Mouse (Mus musculus) embryonic facial prominence, embryonic 13.5 days (tissue): ENCODE measurements at regions not wholly inside any gene's neighbourhood (a gene's known extent, or its start where the extent isn't known, plus 50 kb on each side); places are given as distances from the start of the nearest gene placed in this dataset.
A peak's percentile ranks its signal among the peaks of the same experiment; 100 is the strongest.

Experiments
- ATAC-seq: fragments of 200-750 bp; cut with Nextera tagmentation; 2 replicates; pipeline ENCODE4 v1.8.0; 2017; ENCODE audit warnings: low read depth; ENCODE audit not compliant: insufficient number of reproducible peaks, insufficient read depth, low FRiP score, low TSS enrichment
- H3K27ac ChIP-seq: fragments of 300-500 bp; sonication (generic); 2 replicates; pipeline ENCODE4 v1.5.1; 2015; ENCODE audit warnings: moderate library complexity, mild to moderate bottlenecking, inconsistent platforms
- H3K27me3 ChIP-seq: fragments of 300-500 bp; sonication (generic); 2 replicates; pipeline ENCODE4 v1.6.1; 2015; ENCODE audit warnings: mild to moderate bottlenecking, inconsistent platforms
- H3K36me3 ChIP-seq: fragments of 300-500 bp; sonication (generic); 2 replicates; pipeline ENCODE4 v1.6.1; 2015; ENCODE audit warnings: mild to moderate bottlenecking, inconsistent platforms
- H3K4me1 ChIP-seq: fragments of 300-500 bp; sonication (generic); 2 replicates; pipeline ENCODE4 v1.6.1; 2015; ENCODE audit warnings: inconsistent platforms
- H3K4me2 ChIP-seq: fragments of 300-500 bp; sonication (generic); 2 replicates; pipeline ENCODE4 v1.6.1; 2015; ENCODE audit warnings: moderate library complexity, mild to moderate bottlenecking, inconsistent platforms
- H3K4me3 ChIP-seq: fragments of 300-500 bp; sonication (generic); 2 replicates; pipeline ENCODE4 v1.5.1; 2015; ENCODE audit warnings: mild to moderate bottlenecking, inconsistent platforms
- H3K9ac ChIP-seq: fragments of 300-500 bp; sonication (generic); 2 replicates; pipeline ENCODE4 v1.6.1; 2015; ENCODE audit warnings: mild to moderate bottlenecking, inconsistent platforms
- H3K9me3 ChIP-seq: fragments of 300-500 bp; sonication (generic); 2 replicates; pipeline ENCODE4 v1.6.1; 2016; ENCODE audit warnings: inconsistent platforms
- WGBS: fragments of 180-500 bp; shearing (Covaris S2); methylation state at CpG from one replicate; pipeline ENCODE4 v1.1.7; 2015; ENCODE audit warnings: mixed read lengths; 5-methylcytosine and 5-hydroxymethylcytosine counted together

- Histone ChIP-seq H3K9ac (no peak overlapping the region), H3K27ac (no peak overlapping the region), H3K27me3 (no peaks in the 10 kb centered on the region), H3K4me1 (no peaks in the 10 kb centered on the region), H3K4me3 (no peak overlapping the region), H3K36me3 (no peaks in the 10 kb centered on the region), H3K4me2 (no peak overlapping the region), H3K9me3 (no peaks in the 10 kb centered on the region)
- 0 out of 2 replicates have a peak, but pooled peaks have one; percentile 37 for ATAC-seq
- WGBS: 55% methylated on average over 4 of the region's 4 CpGs
Observed at GRCm38 (mm10) chr1:76535522-76535956, 979.3 kb downstream of the Epha4 start.

GRCm38 (mm10) chr1:76540529-76540928 is 974.4 kb downstream of the Epha4 start:
- no peaks in the 10 kb centered on the region for H3K9me3 ChIP-seq
- no peaks in the 10 kb centered on the region for H3K27me3 ChIP-seq
- no peak overlapping the region for H3K4me3 ChIP-seq
- no peaks in the 10 kb centered on the region for H3K36me3 ChIP-seq
- H3K9ac ChIP-seq: no peak overlapping the region
- H3K27ac ChIP-seq: no peak overlapping the region
- H3K4me2 ChIP-seq: no peak overlapping the region
- no peak for ATAC-seq
- no peaks in the 10 kb centered on the region for H3K4me1 ChIP-seq
- 69% methylated on average over 3 of the region's 3 CpGs for WGBS

DNA sequence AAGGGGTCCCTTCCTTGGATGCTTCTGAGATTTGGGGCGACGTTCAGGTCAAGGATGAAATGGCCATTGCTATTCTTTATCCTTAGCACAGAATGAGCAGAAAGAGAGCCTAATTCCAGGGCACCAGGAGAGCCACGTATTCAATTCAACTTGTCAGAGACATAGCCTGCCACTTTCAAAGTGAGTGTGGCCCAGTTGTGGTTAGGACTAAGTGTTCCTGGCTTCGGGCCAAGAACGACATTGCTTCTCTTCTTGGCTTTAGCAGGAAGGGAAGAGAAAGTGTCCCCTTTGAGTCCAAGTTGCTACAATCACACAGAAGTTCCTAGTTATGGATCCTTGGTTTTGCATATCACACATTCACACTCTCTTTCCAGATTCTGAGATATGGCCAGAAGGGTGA is 964.0 kb downstream of the Epha4 start:
- H3K9me3 ChIP-seq: no peaks in the 10 kb centered on the region
- no peak overlapping the region for H3K4me3 ChIP-seq
- H3K27ac ChIP-seq: no peak overlapping the region
- H3K4me1 ChIP-seq: peaks cover 6% of the 10 kb centered on the region
- no peaks in the 10 kb centered on the region for H3K36me3 ChIP-seq
- H3K27me3 ChIP-seq: no peaks in the 10 kb centered on the region
- no peak overlapping the region for H3K4me2 ChIP-seq
- WGBS: 49% methylated on average over 5 of the region's 5 CpGs
- no peak for ATAC-seq
- H3K9ac ChIP-seq: no peak overlapping the region

GRCm38 (mm10) chr1:76559441-76559840 is 955.4 kb downstream of the Epha4 start:
- no peak overlapping the region for H3K27ac ChIP-seq
- no peak for ATAC-seq
- H3K36me3 ChIP-seq: no peaks in the 10 kb centered on the region
- no peaks in the 10 kb centered on the region for H3K27me3 ChIP-seq
- 89% methylated on average over 7 of the region's 7 CpGs for WGBS
- H3K4me3 ChIP-seq: no peak overlapping the region
- no peaks in the 10 kb centered on the region for H3K9me3 ChIP-seq
- no peaks in the 10 kb centered on the region for H3K4me1 ChIP-seq
- H3K9ac ChIP-seq: no peak overlapping the region
- no peak overlapping the region for H3K4me2 ChIP-seq

- H3K27me3 ChIP-seq: no peaks in the 10 kb centered on the region
- no peaks in the 10 kb centered on the region for H3K9me3 ChIP-seq
- H3K27ac ChIP-seq: no peak overlapping the region
- no peaks in the 10 kb centered on the region for H3K36me3 ChIP-seq
- no peak overlapping the region for H3K9ac ChIP-seq
- H3K4me3 ChIP-seq: no peak overlapping the region
- no peak overlapping the region for H3K4me2 ChIP-seq
- H3K4me1 ChIP-seq: no peaks in the 10 kb centered on the region
- 85% methylated on average over 5 of the region's 5 CpGs for WGBS
- ATAC-seq: no peak
Observed at GRCm38 (mm10) chr1:76575487-76575886, 939.4 kb downstream of the Epha4 start.

GRCm38 (mm10) chr1:76585921-76586320 is 929.0 kb downstream of the Epha4 start:
- no peak overlapping the region for H3K4me2 ChIP-seq
- no peak overlapping the region for H3K9ac ChIP-seq
- no peaks in the 10 kb centered on the region for H3K27me3 ChIP-seq
- H3K9me3 ChIP-seq: peaks cover under 1% of the 10 kb centered on the region; the same call in 1 of the 2 replicates
- no peak for ATAC-seq
- H3K4me1 ChIP-seq: no peaks in the 10 kb centered on the region
- WGBS: 85% methylated on average over 2 of the region's 2 CpGs
- no peak overlapping the region for H3K4me3 ChIP-seq
- no peaks in the 10 kb centered on the region for H3K36me3 ChIP-seq
- no peak overlapping the region for H3K27ac ChIP-seq

DNA sequence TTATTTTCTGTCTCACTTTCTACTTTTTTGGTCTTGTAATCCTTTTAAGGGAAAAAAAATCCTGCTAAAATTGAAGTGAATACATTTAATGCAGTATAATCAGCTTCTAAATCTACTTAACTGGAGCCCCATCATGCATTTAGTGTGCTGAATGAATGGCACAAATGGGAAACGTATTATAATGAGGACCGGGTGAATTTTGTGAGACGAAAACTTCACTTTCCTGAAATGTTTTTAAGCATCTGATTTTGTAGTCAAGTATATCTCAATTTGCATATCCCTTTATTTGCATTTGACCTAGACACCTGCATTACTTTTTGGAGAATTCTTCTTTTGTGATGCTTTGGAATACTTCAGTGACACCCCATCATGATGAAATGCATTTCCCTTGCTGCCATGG is 889.1 kb downstream of the Epha4 start:
- Histone ChIP-seq H3K36me3 (no peaks in the 10 kb centered on the region), H3K4me2 (no peak overlapping the region), H3K9me3 (no peaks in the 10 kb centered on the region), H3K9ac (no peak overlapping the region), H3K4me3 (no peak overlapping the region), H3K27ac (no peak overlapping the region), H3K27me3 (no peaks in the 10 kb centered on the region), H3K4me1 (no peaks in the 10 kb centered on the region)
- ATAC-seq: no peak
- 83% methylated on average over 3 of the region's 3 CpGs for WGBS

DNA sequence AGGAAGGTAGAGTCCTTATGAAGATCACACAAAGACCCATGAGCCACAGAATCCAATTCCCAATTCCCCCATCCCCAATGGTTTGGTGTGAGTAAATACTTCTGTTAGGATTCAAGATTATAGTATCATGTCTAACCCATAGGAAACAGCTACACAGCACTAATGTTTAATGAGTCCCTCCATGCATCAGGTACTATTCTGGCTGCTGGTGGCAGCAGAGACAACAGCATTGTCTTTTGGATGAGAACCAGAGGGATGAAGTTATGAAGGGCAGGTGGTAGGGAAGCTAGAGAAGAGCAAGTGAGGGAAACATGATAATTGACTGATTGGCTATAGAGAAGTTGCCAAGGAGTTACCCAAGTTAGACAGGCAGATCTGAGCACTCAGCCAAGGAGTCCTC is 885.0 kb downstream of the Epha4 start:
- H3K9me3 ChIP-seq: no peaks in the 10 kb centered on the region
- H3K9ac ChIP-seq: no peak overlapping the region
- no peak overlapping the region for H3K4me3 ChIP-seq
- no peaks in the 10 kb centered on the region for H3K36me3 ChIP-seq
- no peak overlapping the region for H3K4me2 ChIP-seq
- ATAC-seq: no peak
- no peaks in the 10 kb centered on the region for H3K4me1 ChIP-seq
- H3K27me3 ChIP-seq: no peaks in the 10 kb centered on the region
- no peak overlapping the region for H3K27ac ChIP-seq

DNA sequence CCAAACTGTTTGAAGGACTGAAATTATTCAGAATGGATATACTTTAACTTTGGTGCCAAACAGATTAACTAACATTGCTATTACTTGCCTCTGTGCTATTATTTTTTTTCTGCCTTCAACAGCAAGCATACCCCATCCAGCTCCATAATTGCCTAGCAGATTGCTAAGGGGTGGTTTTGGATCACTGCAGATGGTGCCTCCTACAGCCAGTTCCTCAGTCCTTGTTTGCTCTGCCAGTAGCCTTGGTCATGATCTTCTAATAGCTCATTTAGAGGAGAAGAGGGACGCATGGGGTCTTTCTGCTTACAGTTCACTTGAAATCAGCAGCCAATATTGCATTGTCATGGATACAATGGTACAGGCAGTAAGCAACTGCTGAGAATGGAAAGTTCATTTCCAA is 880.8 kb downstream of the Epha4 start:
- Histone ChIP-seq H3K36me3 (no peaks in the 10 kb centered on the region), H3K4me2 (no peak overlapping the region), H3K27me3 (no peaks in the 10 kb centered on the region; the same call in 1 of the 2 replicates), H3K9ac (no peak overlapping the region), H3K4me1 (peaks cover 8% of the 10 kb centered on the region; the same call in 1 of the 2 replicates), H3K9me3 (no peaks in the 10 kb centered on the region), H3K4me3 (no peak overlapping the region), H3K27ac (no peak overlapping the region)
- ATAC-seq: no peak
- 82% methylated on average over 1 of the region's 1 CpGs for WGBS

DNA sequence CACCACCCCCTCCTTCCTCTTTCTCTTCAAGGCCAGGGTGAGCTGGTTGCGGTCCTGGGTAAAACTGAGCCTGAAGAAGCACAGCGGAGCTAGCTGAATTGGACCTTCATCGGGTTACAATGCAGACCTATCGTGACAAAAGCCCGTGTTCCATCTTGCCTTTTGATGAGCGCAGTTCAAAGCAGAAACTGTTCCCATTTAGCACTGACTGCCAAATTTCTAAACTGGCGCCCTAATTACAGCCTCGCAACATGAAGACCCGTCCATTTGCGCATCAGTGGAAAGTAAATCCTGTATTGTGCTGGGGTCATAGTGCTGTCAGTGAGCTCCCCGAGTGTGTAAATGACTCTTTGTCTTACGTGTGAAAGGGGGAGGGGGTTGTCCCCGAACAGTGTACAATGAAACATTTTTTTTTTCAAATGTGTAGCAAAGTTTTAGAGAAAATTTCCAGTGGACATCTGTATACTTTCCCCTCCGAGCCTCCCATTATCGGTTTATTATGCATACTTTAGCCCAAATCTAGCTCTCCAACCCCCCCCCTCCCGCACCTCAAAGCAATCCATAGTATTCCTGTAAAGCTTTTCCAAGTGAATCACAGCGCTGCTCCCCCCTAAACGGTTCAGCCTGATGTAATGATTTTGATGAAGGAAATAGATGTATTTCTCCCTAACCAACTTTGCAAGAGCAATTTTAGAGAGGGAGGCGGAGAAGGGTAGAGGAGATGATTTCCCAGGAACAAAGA is 877.4 kb downstream of the Epha4 start:
- Histone ChIP-seq H3K27ac (no peak overlapping the region), H3K4me3 (no peak overlapping the region), H3K27me3 (no peaks in the 10 kb centered on the region; the same call in 1 of the 2 replicates), H3K4me2 (peak overlapping the region; percentile 39), H3K4me1 (peaks cover 8% of the 10 kb centered on the region; the same call in 1 of the 2 replicates), H3K9ac (no peak overlapping the region), H3K9me3 (no peaks in the 10 kb centered on the region), H3K36me3 (no peaks in the 10 kb centered on the region)
- 49% methylated on average over 19 of the region's 19 CpGs for WGBS
- no peak for ATAC-seq

GRCm38 (mm10) chr1:76638010-76638400 is 876.9 kb downstream of the Epha4 start:
- Histone ChIP-seq H3K27me3 (no peaks in the 10 kb centered on the region; the same call in 1 of the 2 replicates), H3K4me1 (peaks cover 8% of the 10 kb centered on the region; the same call in 1 of the 2 replicates), H3K4me3 (no peak overlapping the region), H3K27ac (no peak overlapping the region), H3K4me2 (no peak overlapping the region), H3K9ac (no peak overlapping the region), H3K36me3 (no peaks in the 10 kb centered on the region), H3K9me3 (no peaks in the 10 kb centered on the region)
- ATAC-seq: no peak
- WGBS: 82% methylated on average over 5 of the region's 5 CpGs

DNA sequence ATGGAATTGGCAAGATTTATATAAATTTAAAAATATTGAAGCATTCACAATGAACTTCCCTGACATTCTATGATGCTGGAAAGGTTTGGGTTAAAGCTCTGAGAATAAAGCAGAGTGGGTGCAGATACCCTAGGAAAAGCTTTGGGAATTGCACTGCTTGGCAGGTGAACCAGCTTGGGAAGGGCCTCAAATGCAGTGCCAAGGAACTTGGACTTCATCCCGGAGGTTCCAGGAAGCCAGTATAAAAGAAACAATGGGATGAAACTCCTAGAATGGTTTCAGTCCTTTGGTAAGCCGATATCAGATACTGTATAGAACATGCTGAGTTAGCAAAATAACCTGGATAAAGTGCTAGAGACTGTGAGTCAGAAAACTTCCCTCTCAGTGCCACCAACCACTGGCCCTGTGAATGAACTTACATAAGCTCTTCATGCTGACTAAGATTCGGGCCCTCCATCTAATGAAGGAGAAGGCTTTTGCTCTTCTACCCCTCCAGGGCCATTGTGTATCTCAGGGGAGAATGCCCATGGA is 873.6 kb downstream of the Epha4 start:
- Histone ChIP-seq H3K27me3 (no peaks in the 10 kb centered on the region; the same call in 1 of the 2 replicates), H3K27ac (no peak overlapping the region), H3K4me1 (peaks cover 8% of the 10 kb centered on the region; the same call in 1 of the 2 replicates), H3K9me3 (no peaks in the 10 kb centered on the region), H3K9ac (no peak overlapping the region), H3K4me3 (no peak overlapping the region), H3K4me2 (no peak overlapping the region), H3K36me3 (no peaks in the 10 kb centered on the region)
- ATAC-seq: no peak
- 82% methylated on average over 3 of the region's 3 CpGs for WGBS
